Mouse (Mus musculus) forebrain, embryonic 14.5 days (tissue): ENCODE data around the gene Tnf. TPM values are rescaled to one million over a fixed set of nuclear protein-coding genes. Genes with fewer than 3 reads are reported as not detected.

Experiments
- ATAC-seq: fragments of 200-750 bp; cut with Nextera tagmentation; 2 replicates; pipeline ENCODE4 v1.8.0; 2017; ENCODE audit warnings: mild to moderate bottlenecking, moderate library complexity
- DNase-seq: peaks from one replicate; pipeline ENCODE4 v3.0.0-alpha.2; 2015; ENCODE audit warnings: low spot score
- H3K27ac ChIP-seq: fragments of 300-500 bp; sonication (generic); 2 replicates; pipeline ENCODE4 v1.5.1; 2014; ENCODE audit warnings: low read depth, mild to moderate bottlenecking, control low read depth, low read length, moderate library complexity
- H3K27me3 ChIP-seq: fragments of 300-500 bp; sonication (generic); replicated peaks from 2 replicates; pipeline ENCODE4 v1.6.1; 2014; ENCODE audit warnings: low read length, control low read depth, mixed read lengths; ENCODE audit not compliant: control insufficient read depth, insufficient read depth
- H3K36me3 ChIP-seq: fragments of 300-500 bp; sonication (generic); 2 replicates; pipeline ENCODE4 v1.6.1; 2014; ENCODE audit warnings: low read length, control low read depth; ENCODE audit not compliant: control insufficient read depth, insufficient read depth
- H3K4me1 ChIP-seq: fragments of 300-500 bp; sonication (generic); 2 replicates; pipeline ENCODE4 v1.6.1; 2014; ENCODE audit warnings: antibody characterized with exemption, low read length, control low read depth; ENCODE audit not compliant: control insufficient read depth, insufficient read depth
- H3K4me2 ChIP-seq: fragments of 300-500 bp; sonication (generic); 2 replicates; pipeline ENCODE4 v1.6.1; 2014; ENCODE audit warnings: mild to moderate bottlenecking, control low read depth, low read length
- H3K4me3 ChIP-seq: fragments of 300-500 bp; sonication (generic); 2 replicates; pipeline ENCODE4 v1.5.1; 2014; ENCODE audit warnings: low read depth, low read length, control low read depth
- H3K9ac ChIP-seq: fragments of 300-500 bp; sonication (generic); 2 replicates; pipeline ENCODE4 v1.6.1; 2014; ENCODE audit warnings: mild to moderate bottlenecking, low read length, control low read depth, moderate library complexity
- H3K9me3 ChIP-seq: fragments of 300-500 bp; sonication (generic); replicated peaks from 2 replicates; pipeline ENCODE4 v1.6.1; 2016; ENCODE audit warnings: low read length, control low read depth, mixed read lengths; ENCODE audit not compliant: control insufficient read depth
- WGBS: fragments of 180-500 bp; shearing (Covaris S2); extraction: QIAGEN DNeasy Blood & Tissue Kit; methylation state at CpG from one replicate; pipeline ENCODE4 v1.1.7; 2014; 5-methylcytosine and 5-hydroxymethylcytosine counted together
- polyA plus RNA-seq: library from polyadenylated mRNA; unstranded; fragments of >200 nt; fragmentation: Nextera tagmentation; extraction: Ambion mirVana; gene quantifications from 2 replicates; pipeline ENCODE4 v1.2.1, GENCODE M21; 2014

The Tnf gene
- polyA plus RNA-seq, 1 experiment from 2014 or later, result not detected

- H3K4me2 ChIP-seq, result peak overlapping the region; percentile 84
- peaks cover 52% of the 10 kb centered on the region for H3K36me3 ChIP-seq
- H3K4me1 ChIP-seq, result peaks cover 28% of the 10 kb centered on the region
- WGBS, result 2% methylated on average over 16 of the region's 16 CpGs
- ATAC-seq (no peak), DNase-seq (peak; percentile 80)
- H3K9me3 ChIP-seq, result no peaks in the 10 kb centered on the region
- peak overlapping the region; percentile 100 for H3K9ac ChIP-seq
- H3K4me3 ChIP-seq, result peak overlapping the region; percentile 100
- peak overlapping the region; percentile 98 for H3K27ac ChIP-seq
- H3K27me3 ChIP-seq, result no peaks in the 10 kb centered on the region
Measured at GRCm38 (mm10) chr17:35243086-35243485, 41.3 kb upstream of the Tnf start.

GRCm38 (mm10) chr17:35242015-35242941 lies 40.5 kb upstream of the Tnf start:
- Histone ChIP-seq H3K9ac (peak overlapping the region; percentile 100), H3K36me3 (peaks cover 44% of the 10 kb centered on the region), H3K4me3 (peak overlapping the region; percentile 100), H3K4me1 (peaks cover 28% of the 10 kb centered on the region), H3K4me2 (peak overlapping the region; percentile 84), H3K9me3 (no peaks in the 10 kb centered on the region), H3K27me3 (no peaks in the 10 kb centered on the region), H3K27ac (peak overlapping the region; percentile 98)
- under 1% methylated on average over 54 of the region's 55 CpGs for WGBS
- DNase-seq (peak; percentile 72), ATAC-seq (peak; percentile 28)

GRCm38 (mm10) chr17:35241305-35242014 lies 39.7 kb upstream of the Tnf start, which contains the start of gene Ddx39b:
Gene Ddx39b (plus strand): TSS chr17:35241746.
- peaks cover 36% of the 10 kb centered on the region for H3K36me3 ChIP-seq
- ATAC-seq (peak; percentile 91), DNase-seq (peak; percentile 99)
- H3K4me2 ChIP-seq, result peak within 1 kb of the TSS; percentile 84
- H3K9me3 ChIP-seq, result no peaks in the 10 kb centered on the region
- peaks cover 28% of the 10 kb centered on the region for H3K4me1 ChIP-seq
- WGBS, result under 1% methylated on average over 67 of the region's 69 CpGs
- peak within 1 kb of the TSS; percentile 100 for H3K9ac ChIP-seq
- H3K27me3 ChIP-seq, result no peaks in the 10 kb centered on the region
- H3K27ac ChIP-seq, result peak within 1 kb of the TSS; percentile 98
- peak within 1 kb of the TSS; percentile 100 for H3K4me3 ChIP-seq

- peaks cover 28% of the 10 kb centered on the region for H3K36me3 ChIP-seq
- WGBS, result 26% methylated on average over 12 of the region's 12 CpGs
- H3K4me1 ChIP-seq, result peaks cover 28% of the 10 kb centered on the region
- peak overlapping the region; percentile 84 for H3K4me2 ChIP-seq
- peak overlapping the region; percentile 98 for H3K27ac ChIP-seq
- H3K9ac ChIP-seq, result peak overlapping the region; percentile 100; the same call in 1 of the 2 replicates
- H3K4me3 ChIP-seq, result peak overlapping the region; percentile 100
- H3K27me3 ChIP-seq, result no peaks in the 10 kb centered on the region
- DNase-seq (no peak), ATAC-seq (no peak)
- H3K9me3 ChIP-seq, result no peaks in the 10 kb centered on the region
Measured at GRCm38 (mm10) chr17:35240384-35241304, 38.8 kb upstream of the Tnf start.

- 76% methylated on average over 5 of the region's 5 CpGs for WGBS
- ATAC-seq (no peak), DNase-seq (no peak)
- no peaks in the 10 kb centered on the region for H3K9me3 ChIP-seq
- H3K9ac ChIP-seq, result no peak overlapping the region
- H3K4me3 ChIP-seq, result no peak overlapping the region
- peaks cover 18% of the 10 kb centered on the region for H3K4me1 ChIP-seq
- H3K27ac ChIP-seq, result no peak overlapping the region
- peaks cover 18% of the 10 kb centered on the region for H3K36me3 ChIP-seq
- no peak overlapping the region for H3K4me2 ChIP-seq
- no peaks in the 10 kb centered on the region for H3K27me3 ChIP-seq
Measured at GRCm38 (mm10) chr17:35239700-35240099, 37.9 kb upstream of the Tnf start.

- 89% methylated on average over 12 of the region's 12 CpGs for WGBS
- Histone ChIP-seq H3K27me3 (no peaks in the 10 kb centered on the region), H3K4me1 (peaks cover 9% of the 10 kb centered on the region), H3K9me3 (no peaks in the 10 kb centered on the region), H3K4me2 (peak overlapping the region; percentile 83; the same call in 1 of the 2 replicates), H3K4me3 (no peak overlapping the region), H3K27ac (no peak overlapping the region), H3K9ac (peak overlapping the region; percentile 85; the same call in 1 of the 2 replicates), H3K36me3 (peaks cover 13% of the 10 kb centered on the region; the same call in 1 of the 2 replicates)
- ATAC-seq (no peak), DNase-seq (no peak)
Measured at GRCm38 (mm10) chr17:35237504-35237903, 35.7 kb upstream of the Tnf start.

GRCm38 (mm10) chr17:35236996-35237395 lies 35.2 kb upstream of the Tnf start:
- DNase-seq, result no peak
- Histone ChIP-seq H3K4me1 (peaks cover 9% of the 10 kb centered on the region), H3K27me3 (no peaks in the 10 kb centered on the region), H3K27ac (peak overlapping the region; percentile 90; the same call in 1 of the 2 replicates), H3K9me3 (no peaks in the 10 kb centered on the region), H3K9ac (peak overlapping the region; percentile 85; the same call in 1 of the 2 replicates), H3K36me3 (peaks cover 15% of the 10 kb centered on the region; the same call in 1 of the 2 replicates), H3K4me3 (peak overlapping the region; percentile 40), H3K4me2 (peak overlapping the region; percentile 83)
- WGBS, result 74% methylated on average over 9 of the region's 9 CpGs
- no peak for ATAC-seq

- Histone ChIP-seq H3K4me2 (peak overlapping the region; percentile 83), H3K9me3 (no peaks in the 10 kb centered on the region), H3K9ac (peak overlapping the region; percentile 85), H3K36me3 (peaks cover 15% of the 10 kb centered on the region), H3K4me1 (peaks cover 9% of the 10 kb centered on the region), H3K27me3 (no peaks in the 10 kb centered on the region), H3K4me3 (peak overlapping the region; percentile 40), H3K27ac (peak overlapping the region; percentile 90)
- ATAC-seq (peak; percentile 83), DNase-seq (peak; percentile 95)
- WGBS, result 0% methylated on average over 18 of the region's 18 CpGs
Measured at GRCm38 (mm10) chr17:35236390-35236746, 34.6 kb upstream of the Tnf start.
